Mouse (Mus musculus) ES-E14 (cell line): ENCODE data around the gene Trim9. TPM values are rescaled to one million over a fixed set of nuclear protein-coding genes. Genes with fewer than 3 reads are reported as not detected.

Experiments used
- DNase-seq: peaks from one replicate; pipeline ENCODE4 v3.0.0-alpha.2; 2013; ENCODE audit warnings: low read depth, low spot score
- H3K27ac ChIP-seq: 2 replicates; pipeline ENCODE4 v1.5.1; 2012; ENCODE audit warnings: low read depth, mild to moderate bottlenecking, low read length, moderate library complexity, mixed read lengths; ENCODE audit not compliant: poor library complexity, insufficient read depth, severe bottlenecking
- H3K36me3 ChIP-seq: 2 replicates; pipeline ENCODE4 v1.6.1; 2012; ENCODE audit warnings: mild to moderate bottlenecking, low read length, moderate library complexity, mixed read lengths; ENCODE audit not compliant: control insufficient read depth, poor library complexity, insufficient read depth, severe bottlenecking
- H3K4me1 ChIP-seq, 2 experiments: fragments of 150-350 bp in 1 of 2; sonication (generic) in 1 of 2; 2 replicates each; pipeline ENCODE4 v1.6.1; 2012; ENCODE audit warnings: low read length in 2 of 2, mild to moderate bottlenecking in 1 of 2, mixed read lengths in 1 of 2; ENCODE audit not compliant: control insufficient read depth in 2 of 2, insufficient read depth in 2 of 2, poor library complexity in 1 of 2
- H3K4me3 ChIP-seq, 2 experiments: fragments of 150-350 bp in 1 of 2; sonication (generic) in 1 of 2; 2 replicates each; pipeline ENCODE4 v1.5.1; 2012; ENCODE audit warnings: low read length in 2 of 2, low read depth in 1 of 2, mild to moderate bottlenecking in 1 of 2, mixed read lengths in 1 of 2; ENCODE audit not compliant: insufficient read depth in 1 of 2, poor library complexity in 1 of 2, severe bottlenecking in 1 of 2
- H3K9ac ChIP-seq: 2 replicates; pipeline ENCODE4 v1.6.1; 2012; ENCODE audit warnings: low read depth, mild to moderate bottlenecking, low read length, mixed read lengths; ENCODE audit not compliant: poor library complexity, insufficient read depth, severe bottlenecking
- H3K9me3 ChIP-seq: fragments of 150-350 bp; sonication (generic); 2 replicates; pipeline ENCODE4 v1.6.1; 2012; ENCODE audit warnings: low read depth, mild to moderate bottlenecking, low read length; ENCODE audit not compliant: control insufficient read depth, insufficient read depth
- CHD2 ChIP-seq: IDR thresholded peaks from 2 replicates; pipeline ENCODE4 v1.6.1; 2014; ENCODE audit warnings: mild to moderate bottlenecking, low read depth, low read length, inconsistent platforms
- HCFC1 ChIP-seq: IDR thresholded peaks from 2 replicates; pipeline ENCODE4 v1.6.1; 2012; ENCODE audit warnings: low read length, inconsistent platforms, borderline replicate concordance; ENCODE audit not compliant: insufficient read depth
- MAFK ChIP-seq: IDR thresholded peaks from 2 replicates; pipeline ENCODE4 v1.6.1; 2014; ENCODE audit warnings: mild to moderate bottlenecking, low read depth, low read length, inconsistent platforms; ENCODE audit not compliant: insufficient read depth
- ZC3H11A ChIP-seq: IDR thresholded peaks from 2 replicates; pipeline ENCODE4 v1.6.1; 2012; ENCODE audit warnings: low read depth, mild to moderate bottlenecking, inconsistent platforms, low read length, borderline replicate concordance
- ZNF384 ChIP-seq: IDR thresholded peaks from 2 replicates; pipeline ENCODE4 v1.6.1; 2012; ENCODE audit warnings: low read depth, low read length, inconsistent platforms
- in situ Hi-C, 2 experiments: fragments of 600-800 bp; cut with MboI; formaldehyde crosslinking; loops; one replicate each; pipeline ENCODE4 v1.15.1; 2025; ENCODE audit warnings: low sequenced_read_pairs in 2 of 2, inconsistent platforms in 1 of 2; ENCODE audit not compliant: unreplicated experiment in 2 of 2
- total RNA-seq: library from RNA; depleted of rRNA; stranded (reverse); fragments of 300-350 nt; gene quantifications from 2 replicates; pipeline ENCODE4 v1.2.3, GENCODE M21; 2012

The Trim9 gene
- total RNA-seq, 1 experiment, result 0.04 TPM

DNA sequence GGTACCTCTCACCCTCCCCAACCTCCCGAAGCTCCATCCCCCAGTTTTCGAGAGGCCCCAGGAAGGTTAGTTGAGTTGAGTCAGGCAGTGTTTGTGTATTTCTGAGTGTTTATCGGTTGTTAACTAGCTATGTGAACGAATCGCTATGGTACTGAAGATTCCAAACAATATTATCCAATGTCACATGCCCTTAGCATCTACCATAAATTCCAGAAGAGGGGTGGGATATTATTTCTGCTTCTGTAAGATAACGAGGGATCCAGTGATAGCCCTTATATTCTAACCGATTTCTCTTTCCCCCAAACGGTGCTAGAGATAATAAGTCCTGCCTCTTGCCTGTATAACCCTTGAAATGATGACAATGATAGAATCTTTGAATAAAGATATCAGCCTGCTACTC lies 612 bp upstream of the Trim9 start:
- in situ Hi-C loops, result no loop called here
- Histone ChIP-seq H3K36me3 (no peaks in the 10 kb centered on the region), H3K9ac (0 out of 2 replicates have a peak overlapping the region, but pooled peaks have one; percentile 78), H3K4me3 (peak overlapping the region; percentile 85 to 90), H3K27ac (no peak overlapping the region), H3K9me3 (no peaks in the 10 kb centered on the region), H3K4me1 (peaks cover 0 to 2% of the 10 kb centered on the region in 2 experiments; a peak in 1 of 4 replicates)
- DNase-seq, result no peak
- TF ChIP-seq CHD2 (no peak), ZC3H11A (no peak), HCFC1 (no peak), MAFK (no peak)

- TF ChIP-seq MAFK, result no peak
- TF ChIP-seq CHD2, result no peak
- no peak for TF ChIP-seq ZNF384
- TF ChIP-seq HCFC1, result no peak
- no peak for TF ChIP-seq ZC3H11A
- Histone ChIP-seq H3K4me3 (peak overlapping the region; percentile 66 to 78), H3K4me1 (peaks cover 0 to 2% of the 10 kb centered on the region in 2 experiments; a peak in 1 of 4 replicates), H3K9ac (no peak overlapping the region), H3K36me3 (no peaks in the 10 kb centered on the region), H3K27ac (no peak overlapping the region), H3K9me3 (no peaks in the 10 kb centered on the region)
- DNase-seq, result no peak
- in situ Hi-C loops, result no loop called here
Measured at GRCm38 (mm10) chr12:70346139-70347026, 1.0 kb downstream of the Trim9 start.

DNA sequence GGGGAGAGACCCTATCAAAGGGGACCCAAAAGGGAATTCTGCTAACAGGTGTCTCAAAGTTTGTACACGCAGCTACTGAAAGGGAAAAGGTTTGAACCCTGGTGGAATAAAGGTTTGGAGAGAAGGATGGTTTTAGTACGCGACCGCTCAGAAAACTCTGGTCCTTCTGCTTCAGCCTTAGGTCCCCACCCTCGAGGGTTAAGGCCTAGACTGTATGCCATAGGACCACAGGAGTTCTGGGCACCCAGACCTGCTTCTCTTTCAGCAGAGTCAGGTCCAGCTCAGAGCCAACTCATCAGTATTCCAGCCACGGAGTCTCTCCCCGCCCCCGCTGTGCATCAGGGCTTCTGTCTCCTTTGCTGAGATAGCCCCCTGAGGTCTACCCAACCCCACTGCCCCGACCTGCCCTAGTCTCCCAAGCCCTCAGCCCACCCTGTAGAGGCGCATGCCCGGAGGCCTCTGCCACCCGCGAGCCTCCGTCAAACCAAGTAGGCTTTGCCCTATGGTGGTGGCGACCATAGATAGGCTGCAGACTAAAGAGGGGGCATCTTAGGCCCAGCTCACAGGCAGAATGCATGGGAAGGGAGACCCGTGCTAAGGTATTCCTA lies 1.8 kb downstream of the Trim9 start:
- Histone ChIP-seq H3K4me3 (peak overlapping the region in 1 of 2 experiments; percentile 78; a peak in 1 of 4 replicates), H3K9ac (no peak overlapping the region), H3K27ac (no peak overlapping the region), H3K4me1 (peaks cover 0 to 2% of the 10 kb centered on the region in 2 experiments; a peak in 1 of 4 replicates), H3K36me3 (no peaks in the 10 kb centered on the region), H3K9me3 (no peaks in the 10 kb centered on the region)
- in situ Hi-C loops, result no loop called here
- DNase-seq, result no peak
- no peak for TF ChIP-seq ZC3H11A

GRCm38 (mm10) chr12:70335176-70335575 lies 12.2 kb downstream of the Trim9 start:
- H3K4me1 ChIP-seq, result peaks cover 0 to 10% of the 10 kb centered on the region in 2 experiments; a peak in 2 of 4 replicates
- no peaks in the 10 kb centered on the region for H3K9me3 ChIP-seq
- H3K36me3 ChIP-seq, result no peaks in the 10 kb centered on the region
- TF ChIP-seq ZC3H11A (no peak), ZNF384 (no peak), HCFC1 (no peak), MAFK (no peak), CHD2 (no peak)
- no peak overlapping the region for H3K4me3 ChIP-seq
- H3K9ac ChIP-seq, result no peak overlapping the region
- no peak overlapping the region for H3K27ac ChIP-seq
- in situ Hi-C loops, result no loop called here
- peak; percentile 36 for DNase-seq
